Mouse (Mus musculus) spleen, adult 10 weeks (tissue): ENCODE data around the gene 4921511C20Rik. TPM values are rescaled to one million over a fixed set of nuclear protein-coding genes. Genes with fewer than 3 reads are reported as not detected.

Experiments
- polyA plus RNA-seq: library from polyadenylated mRNA; stranded (reverse); fragments of 350-450 nt; fragmentation: Illumina TruSeq; extraction: RNeasy Lipid Tissue Mini Kit (QIAGEN cat#74804); gene quantifications from one replicate; pipeline ENCODE4 v1.2.3, GENCODE M21; 2015; ENCODE audit warnings: low replicate concordance; ENCODE audit not compliant: insufficient read depth

The 4921511C20Rik gene
- polyA plus RNA-seq = not detected

GRCm38 (mm10) chrX:127393993-127394392, at the start of gene 4921511C20Rik:
4921511C20Rik (plus strand) TSS chrX:127394293.

